Mouse (Mus musculus): Measurements from ENCODE around the gene Spa17. TPM values are rescaled to one million over a fixed set of nuclear protein-coding genes. Genes with fewer than 3 reads are reported as not detected.

The Spa17 gene
- total RNA-seq (2012; rRNA removed) (0.46 and 1.2 TPM in 2 replicates), polyA plus RNA-seq (2012; ENCODE audit: insufficient read depth in 1 of 2, insufficient read length in 2 of 2, low read depth in 1 of 2, low replicate concordance in 2 of 2, missing spikeins in 1 of 2) (1 to 10 TPM in 1 of 2 experiments, not detected in 1; 2.6 TPM)

DNA sequence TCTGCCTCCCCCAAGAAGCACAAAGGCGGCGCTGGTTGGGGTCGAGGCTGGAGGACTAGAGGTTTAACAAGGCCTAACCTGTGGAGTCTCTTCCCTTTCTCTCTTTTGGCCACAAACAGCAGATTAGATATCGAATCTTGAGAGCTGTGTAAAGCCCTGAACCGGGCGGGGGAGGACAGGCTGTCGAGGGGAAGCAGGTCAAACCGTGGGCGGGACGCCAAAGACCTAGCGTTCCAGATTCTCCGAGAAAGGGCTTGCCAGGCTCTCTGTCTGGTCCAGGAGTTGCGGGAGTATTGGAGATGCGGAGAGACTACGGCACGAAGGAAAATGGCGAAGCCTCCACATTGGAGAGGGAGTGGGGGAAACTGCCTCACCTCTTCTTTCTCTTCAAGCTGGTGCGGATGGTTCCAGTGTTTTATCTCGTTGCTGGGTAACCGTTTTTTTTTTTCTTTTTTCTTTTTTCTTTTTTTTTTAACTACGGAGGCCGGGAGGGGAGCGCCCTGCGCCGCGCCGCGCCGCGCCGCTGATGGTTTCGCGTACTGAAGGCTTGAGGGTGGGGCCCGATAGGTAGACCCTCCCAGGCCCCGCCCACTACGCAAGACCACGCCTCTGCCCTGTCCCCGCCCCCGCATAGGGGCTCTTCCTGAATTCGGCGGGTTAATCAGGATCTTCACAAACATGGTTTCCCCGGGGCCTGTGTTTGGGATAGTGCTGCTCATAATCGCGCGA is at the start of gene Spa17:
TSS of gene Spa17 (minus strand) at position 541 of the 729 bp plus-strand sequence.
- peak within 1 kb of the TSS; percentile 70 to 90 for H3K4me3 ChIP-seq (ENCODE audit: control insufficient read depth in 1 of 2, insufficient read depth in 1 of 2, low read depth in 2 of 2, low read length in 2 of 2)
- H3K27me3 ChIP-seq (ENCODE audit: control insufficient read depth in 1 of 2, insufficient read depth in 2 of 2, low read length in 2 of 2): no peaks in the 10 kb centered on the region
- no peaks in the 10 kb centered on the region; the same call in 1 of the 2 replicates for H3K79me2 ChIP-seq (ENCODE audit: control insufficient read depth, insufficient read depth, low read length, poor library complexity)
- H3K36me3 ChIP-seq (ENCODE audit: control insufficient read depth in 1 of 2, insufficient read depth in 2 of 2, low read length in 2 of 2): peaks cover 0 to 28% of the 10 kb centered on the region in 2 experiments; a peak in 2 of 4 replicates
- no peaks in the 10 kb centered on the region for H3K9me3 ChIP-seq (replicated peaks; ENCODE audit: insufficient read depth, low read length)
- H3K27ac ChIP-seq (ENCODE audit: control insufficient read depth, low read depth, low read length): peak within 1 kb of the TSS; percentile 74
- H3K9ac ChIP-seq (ENCODE audit: control insufficient read depth, low read depth, low read length, poor library complexity, severe bottlenecking): peak within 1 kb of the TSS; percentile 78
- DNase-seq (ENCODE audit: low read depth, low spot score): peak; percentile 96
- peaks cover 17 to 20% of the 10 kb centered on the region in 2 experiments for H3K4me1 ChIP-seq (ENCODE audit: control insufficient read depth in 1 of 2, insufficient read depth in 2 of 2, low read length in 2 of 2)
- TF ChIP-seq ZMIZ1 (IDR thresholded peaks at IDR 0.05; ENCODE audit: low read depth, low read length) (no peak), ZKSCAN1 (IDR thresholded peaks at IDR 0.05; ENCODE audit: low read depth, low read length) (peak; percentile 53; the same call in 1 of the 2 replicates), MAZ (IDR thresholded peaks at IDR 0.05; ENCODE audit: low read depth, low read length) (0 out of 2 replicates have a peak, but pooled peaks have one; percentile 21), KAT2A (conservative IDR thresholded peaks at IDR 0.05; ENCODE audit: low read depth, low read length) (no peak), TBP (IDR thresholded peaks at IDR 0.05; ENCODE audit: low read depth, low read length) (no peak; the same call in 1 of the 2 replicates), GATA1 (IDR thresholded peaks at IDR 0.05; ENCODE audit: low read depth, low read length) (peak; percentile 62), EP300 (IDR thresholded peaks at IDR 0.05; ENCODE audit: low read depth in 1 of 2, low read length in 2 of 2) (peak in 1 of 2 experiments; percentile 41), NELFE (IDR thresholded peaks at IDR 0.05; ENCODE audit: low read depth, low read length) (peak; percentile 53), MEF2A (IDR thresholded peaks at IDR 0.05; ENCODE audit: extremely low read depth, insufficient replicate concordance, low read depth, low read length, poor library complexity, severe bottlenecking) (no peak), SMC3 (IDR thresholded peaks at IDR 0.05; ENCODE audit: low read depth, low read length) (no peak; the same call in 1 of the 2 replicates), TCF12 (IDR thresholded peaks at IDR 0.05; ENCODE audit: low read depth, low read length) (0 out of 2 replicates have a peak, but pooled peaks have one; percentile 22), MAX (IDR thresholded peaks at IDR 0.05; ENCODE audit: low read length) (no peak; the same call in 1 of the 2 replicates), SIN3A (IDR thresholded peaks at IDR 0.05; ENCODE audit: low read length) (peak; percentile 94), CTCF (IDR thresholded peaks at IDR 0.05 in 2 of 3, conservative IDR thresholded peaks at IDR 0.05 in 1 of 3; ENCODE audit: control insufficient read depth in 1 of 3, insufficient read depth in 1 of 3, low read depth in 2 of 3, low read length in 3 of 3, poor library complexity in 1 of 3, severe bottlenecking in 1 of 3) (no peak), POLR2A (IDR thresholded peaks at IDR 0.05; ENCODE audit: control insufficient read depth in 1 of 2, insufficient read depth in 1 of 2, low read depth in 1 of 2, low read length in 2 of 2, poor library complexity in 1 of 2) (peak in 1 of 2 experiments; percentile 57; a peak in 2 of 4 replicates), POLR2AphosphoS2 (IDR thresholded peaks at IDR 0.05; ENCODE audit: low read length) (no peak; the same call in 1 of the 2 replicates), ZNF384 (IDR thresholded peaks at IDR 0.05; ENCODE audit: low read depth, low read length) (peak; percentile 100), MYB (IDR thresholded peaks at IDR 0.05; ENCODE audit: low read depth, low read length) (0 out of 2 replicates have a peak, but pooled peaks have one; percentile 19), RAD21 (IDR thresholded peaks at IDR 0.05; ENCODE audit: low read depth, low read length) (no peak), MYC (IDR thresholded peaks at IDR 0.05; ENCODE audit: low read depth, low read length) (0 out of 2 replicates have a peak, but pooled peaks have one; percentile 32), GABPA (IDR thresholded peaks at IDR 0.05; ENCODE audit: low read depth, low read length) (no peak), USF2 (IDR thresholded peaks at IDR 0.05; ENCODE audit: borderline replicate concordance in 1 of 2, insufficient read depth in 1 of 2, low read depth in 1 of 2, low read length in 2 of 2) (no peak), E2F4 (IDR thresholded peaks at IDR 0.05; ENCODE audit: borderline replicate concordance, low read depth, low read length) (no peak; the same call in 1 of the 2 replicates), ETS1 (IDR thresholded peaks at IDR 0.05; ENCODE audit: low read depth, low read length) (0 out of 2 replicates have a peak, but pooled peaks have one; percentile 14), MAFK (IDR thresholded peaks at IDR 0.05; ENCODE audit: borderline replicate concordance, low read depth, low read length) (0 out of 2 replicates have a peak, but pooled peaks have one; percentile 5), JUND (IDR thresholded peaks at IDR 0.05; ENCODE audit: low read depth, low read length) (no peak), CHD1 (IDR thresholded peaks at IDR 0.05; ENCODE audit: low read depth, low read length) (no peak), ELF1 (IDR thresholded peaks at IDR 0.05; ENCODE audit: low read depth, low read length) (peak; percentile 74), ZC3H11A (IDR thresholded peaks at IDR 0.05; ENCODE audit: low read depth, low read length) (0 out of 2 replicates have a peak, but pooled peaks have one; percentile 17), NRF1 (IDR thresholded peaks at IDR 0.05; ENCODE audit: insufficient read depth, low read depth, low read length, poor library complexity, severe bottlenecking) (no peak), BHLHE40 (IDR thresholded peaks at IDR 0.05; ENCODE audit: borderline replicate concordance, low read depth, low read length) (no peak), RCOR1 (IDR thresholded peaks at IDR 0.05; ENCODE audit: low read depth, low read length) (peak; percentile 65), USF1 (IDR thresholded peaks at IDR 0.05; ENCODE audit: low read depth, low read length) (no peak), UBTF (IDR thresholded peaks at IDR 0.05; ENCODE audit: borderline replicate concordance, insufficient read depth, low read depth, low read length) (0 out of 2 replicates have a peak, but pooled peaks have one; percentile 40)
